Mouse (Mus musculus) testis, adult 2 months (tissue): Measurements from ENCODE around the gene Dnajb8. TPM values are rescaled to one million over a fixed set of nuclear protein-coding genes. Genes with fewer than 3 reads are reported as not detected.

Experiments
- H3K27ac ChIP-seq: fragments of 200-500 bp; 2 replicates; pipeline ENCODE4 v1.5.1; 2012; ENCODE audit warnings: low read depth, low read length; ENCODE audit not compliant: control insufficient read depth, insufficient read depth
- H3K27me3 ChIP-seq: fragments of 200-500 bp; 2 replicates; pipeline ENCODE4 v1.6.1; 2012; ENCODE audit warnings: mild to moderate bottlenecking, low read length, moderate library complexity; ENCODE audit not compliant: control insufficient read depth, insufficient read depth
- H3K36me3 ChIP-seq: fragments of 200-500 bp; 2 replicates; pipeline ENCODE4 v1.6.1; 2012; ENCODE audit warnings: mild to moderate bottlenecking, low read length; ENCODE audit not compliant: control insufficient read depth, insufficient read depth
- H3K4me1 ChIP-seq: fragments of 200-500 bp; 2 replicates; pipeline ENCODE4 v1.6.1; 2012; ENCODE audit warnings: low read length; ENCODE audit not compliant: control insufficient read depth, insufficient read depth
- H3K4me3 ChIP-seq: fragments of 200-500 bp; 2 replicates; pipeline ENCODE4 v1.5.1; 2012; ENCODE audit warnings: low read depth, mild to moderate bottlenecking, low read length, moderate library complexity, mixed read lengths; ENCODE audit not compliant: control insufficient read depth
- CTCF ChIP-seq: fragments of 200-500 bp; IDR thresholded peaks from 2 replicates; pipeline ENCODE4 v1.5.1; 2012; ENCODE audit warnings: low read depth, mild to moderate bottlenecking, inconsistent platforms, low read length, moderate library complexity; ENCODE audit not compliant: control insufficient read depth, insufficient read depth, insufficient replicate concordance
- POLR2A ChIP-seq: fragments of 200-500 bp; IDR thresholded peaks from 2 replicates; pipeline ENCODE4 v1.6.1; 2012; ENCODE audit warnings: low read depth, mild to moderate bottlenecking, inconsistent platforms, low read length, moderate library complexity; ENCODE audit not compliant: control insufficient read depth
- polyA plus RNA-seq: library from polyadenylated mRNA; depleted of rRNA; stranded (reverse); fragments of >200 nt; gene quantifications from 2 replicates; pipeline ENCODE4 v1.2.3, GENCODE M21; 2012

The Dnajb8 gene
- polyA plus RNA-seq, 1 experiment = 738 TPM

DNA sequence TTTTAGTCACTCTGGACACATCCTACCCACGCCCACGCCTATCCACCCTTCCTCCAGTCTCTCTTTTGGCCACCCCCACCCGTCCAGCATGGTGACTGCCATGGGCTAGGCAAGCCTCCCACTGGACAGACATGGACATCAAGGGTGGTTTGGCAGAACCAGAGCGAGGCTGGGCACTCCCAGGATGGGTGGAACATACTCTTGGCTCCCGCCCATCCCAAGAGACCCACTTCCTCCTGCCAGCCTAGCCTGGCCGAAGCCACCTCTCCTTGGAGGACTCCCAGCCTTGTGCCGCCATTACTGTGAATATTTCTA, 16.7 kb upstream of the Dnajb8 start:
- Histone ChIP-seq H3K4me3 (peak overlapping the region; percentile 43), H3K27me3 (no peaks in the 10 kb centered on the region), H3K27ac (no peak overlapping the region), H3K4me1 (peaks cover 8% of the 10 kb centered on the region; the same call in 1 of the 2 replicates), H3K36me3 (no peaks in the 10 kb centered on the region)
- TF ChIP-seq POLR2A = no peak
- TF ChIP-seq CTCF = no peak

DNA sequence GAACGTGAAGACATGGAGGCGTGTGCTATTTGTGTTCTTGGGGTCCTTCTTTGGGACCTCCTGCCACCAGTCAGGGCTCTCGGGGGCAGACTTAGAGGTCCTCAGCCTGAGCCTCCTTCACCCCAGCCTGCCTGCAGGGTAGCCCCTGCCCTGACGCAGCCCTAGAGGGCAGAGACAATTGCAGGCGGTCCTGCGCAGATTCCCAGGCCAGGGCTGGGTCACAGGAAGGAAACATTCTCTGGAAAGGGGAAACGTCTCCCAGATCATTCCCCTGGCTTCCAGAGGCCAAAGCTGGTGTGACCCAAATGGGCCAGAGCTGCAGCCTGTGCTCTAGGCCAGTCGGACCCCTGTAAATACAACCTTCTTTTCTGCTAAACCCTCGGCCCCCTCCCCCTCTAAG, 16.1 kb upstream of the Dnajb8 start:
- Histone ChIP-seq H3K4me1 (peaks cover 8% of the 10 kb centered on the region; the same call in 1 of the 2 replicates), H3K27me3 (no peaks in the 10 kb centered on the region), H3K4me3 (peak overlapping the region; percentile 9; the same call in 1 of the 2 replicates), H3K36me3 (no peaks in the 10 kb centered on the region), H3K27ac (no peak overlapping the region)
- TF ChIP-seq POLR2A (no peak), CTCF (no peak)

DNA sequence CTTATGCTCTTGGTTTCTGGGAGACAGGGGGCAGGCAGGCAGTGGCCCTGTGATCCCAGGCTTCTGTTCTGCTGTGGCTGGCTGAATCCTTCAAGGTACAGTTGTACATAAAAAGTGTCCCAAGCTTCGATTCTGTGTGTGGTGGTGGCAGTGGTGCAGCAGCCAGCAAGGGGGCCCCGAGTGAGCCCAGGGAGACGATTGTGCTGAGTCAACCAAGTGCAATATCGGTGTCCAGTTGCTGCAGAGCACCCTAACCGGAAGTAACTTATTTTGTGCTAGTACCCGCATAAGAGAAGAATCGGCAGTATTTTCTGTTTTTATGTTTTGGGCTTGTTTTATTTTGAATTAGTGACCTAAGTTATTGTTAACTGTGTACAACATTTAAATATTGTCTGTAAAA, 15.5 kb upstream of the Dnajb8 start:
- peaks cover 8% of the 10 kb centered on the region; the same call in 1 of the 2 replicates for H3K4me1 ChIP-seq
- no peaks in the 10 kb centered on the region for H3K36me3 ChIP-seq
- H3K4me3 ChIP-seq = no peak overlapping the region
- no peak overlapping the region for H3K27ac ChIP-seq
- H3K27me3 ChIP-seq = no peaks in the 10 kb centered on the region
- TF ChIP-seq POLR2A = no peak
- no peak for TF ChIP-seq CTCF

DNA sequence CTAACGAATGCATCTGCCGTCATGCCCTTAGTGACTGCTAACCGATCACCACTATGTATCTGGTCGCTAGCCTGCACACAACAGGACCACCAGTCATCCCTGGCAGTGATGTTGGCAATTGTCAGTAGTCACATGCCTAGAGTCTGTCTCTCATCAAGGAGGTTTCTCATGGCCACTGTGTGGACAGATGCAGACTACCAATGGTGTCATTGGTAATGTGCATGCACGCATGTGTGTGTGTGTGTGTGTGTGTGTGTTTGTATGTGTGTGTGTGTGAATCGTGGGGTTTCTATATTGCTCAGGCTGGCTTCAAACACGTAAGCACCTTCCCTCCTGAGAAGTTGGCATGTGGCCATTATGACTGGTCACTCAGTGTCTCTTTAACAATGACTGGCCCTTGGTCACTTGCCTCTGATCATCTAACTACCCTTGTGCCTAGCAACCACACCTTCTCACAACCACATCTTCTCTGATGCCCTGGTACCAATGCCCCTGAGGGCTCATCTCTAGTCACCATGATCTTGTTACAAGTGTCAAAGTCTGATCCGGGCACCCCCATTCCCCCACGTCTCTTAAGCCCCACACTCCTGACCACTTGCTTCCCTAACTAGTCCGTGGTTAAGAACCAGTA, 14.6 kb upstream of the Dnajb8 start:
- Histone ChIP-seq H3K27ac (no peak overlapping the region), H3K27me3 (no peaks in the 10 kb centered on the region), H3K4me3 (no peak overlapping the region), H3K4me1 (peaks cover 5% of the 10 kb centered on the region; the same call in 1 of the 2 replicates), H3K36me3 (no peaks in the 10 kb centered on the region)
- TF ChIP-seq CTCF (no peak), POLR2A (no peak)

DNA sequence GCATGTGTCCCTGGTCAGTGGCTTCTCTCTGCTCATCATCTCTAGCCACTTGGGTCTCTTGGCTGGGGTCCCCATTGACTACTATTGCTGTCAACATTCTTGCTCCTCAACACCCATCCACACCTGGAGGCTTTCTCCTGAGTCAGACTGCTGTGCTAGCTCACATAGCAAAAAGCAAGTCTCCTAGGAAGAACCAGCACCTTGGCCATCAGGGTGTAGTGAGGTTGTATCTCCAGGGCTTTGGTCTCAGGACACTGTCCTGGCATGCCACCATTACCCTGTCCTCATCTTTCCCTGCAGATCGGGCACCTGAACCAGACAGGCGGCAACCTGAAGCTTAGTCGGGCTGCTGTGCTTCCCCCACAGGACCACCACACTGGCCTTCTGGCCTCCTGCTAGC, 13.7 kb upstream of the Dnajb8 start:
- H3K4me3 ChIP-seq = no peak overlapping the region
- no peaks in the 10 kb centered on the region for H3K36me3 ChIP-seq
- H3K4me1 ChIP-seq = peaks cover 5% of the 10 kb centered on the region; the same call in 1 of the 2 replicates
- H3K27ac ChIP-seq = no peak overlapping the region
- no peaks in the 10 kb centered on the region for H3K27me3 ChIP-seq
- no peak for TF ChIP-seq CTCF
- TF ChIP-seq POLR2A = no peak

DNA sequence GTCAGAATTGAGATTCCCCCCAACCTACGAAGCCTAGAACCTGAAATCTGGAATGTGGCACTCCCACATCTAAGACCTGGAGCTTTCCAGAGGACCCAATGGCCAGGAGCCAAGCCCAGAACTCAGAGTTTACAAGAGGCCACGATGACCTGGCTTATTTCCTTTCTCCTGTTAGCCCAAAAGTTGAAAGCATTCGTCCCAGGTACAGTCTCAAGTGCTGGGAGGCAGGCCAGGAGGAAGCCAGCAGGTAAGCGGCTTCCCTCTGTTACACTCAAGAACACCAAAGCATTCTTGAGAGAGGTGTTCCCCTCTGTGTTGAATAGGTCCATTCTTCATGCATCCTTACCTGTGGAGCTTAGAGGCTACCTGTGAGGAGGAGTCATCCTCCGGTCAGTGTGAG, 12.6 kb upstream of the Dnajb8 start:
- no peak for TF ChIP-seq POLR2A
- no peak for TF ChIP-seq CTCF
- no peaks in the 10 kb centered on the region for H3K27me3 ChIP-seq

DNA sequence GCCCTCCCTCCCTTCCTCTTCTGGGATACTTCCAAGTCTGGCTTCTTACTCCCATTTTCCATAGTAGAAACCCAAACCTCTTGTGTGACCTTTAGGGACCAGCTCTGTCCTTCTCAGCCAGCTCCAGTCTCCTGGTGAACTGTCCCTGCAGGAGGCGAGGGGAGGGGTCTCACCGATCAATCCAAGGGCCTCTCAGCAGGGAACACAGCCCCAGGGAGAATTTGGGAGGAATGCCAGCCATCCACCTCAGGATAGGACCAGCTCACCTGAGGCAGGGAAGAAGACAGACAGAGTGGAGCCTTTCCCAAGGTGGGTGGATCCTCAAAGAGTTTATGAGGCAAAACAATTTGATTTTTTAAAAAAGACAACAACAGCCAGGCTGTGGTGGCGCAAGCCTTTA, 11.9 kb upstream of the Dnajb8 start:
- Histone ChIP-seq H3K4me1 (no peaks in the 10 kb centered on the region), H3K4me3 (no peak overlapping the region), H3K27me3 (no peaks in the 10 kb centered on the region), H3K27ac (no peak overlapping the region), H3K36me3 (no peaks in the 10 kb centered on the region)
- TF ChIP-seq CTCF (no peak), POLR2A (no peak)

More for the DNA sequence above, 12.6 kb upstream of the Dnajb8 start:
- no peaks in the 10 kb centered on the region for H3K4me1 ChIP-seq
- H3K27ac ChIP-seq = no peak overlapping the region
- H3K36me3 ChIP-seq = no peaks in the 10 kb centered on the region
- H3K4me3 ChIP-seq = no peak overlapping the region

DNA sequence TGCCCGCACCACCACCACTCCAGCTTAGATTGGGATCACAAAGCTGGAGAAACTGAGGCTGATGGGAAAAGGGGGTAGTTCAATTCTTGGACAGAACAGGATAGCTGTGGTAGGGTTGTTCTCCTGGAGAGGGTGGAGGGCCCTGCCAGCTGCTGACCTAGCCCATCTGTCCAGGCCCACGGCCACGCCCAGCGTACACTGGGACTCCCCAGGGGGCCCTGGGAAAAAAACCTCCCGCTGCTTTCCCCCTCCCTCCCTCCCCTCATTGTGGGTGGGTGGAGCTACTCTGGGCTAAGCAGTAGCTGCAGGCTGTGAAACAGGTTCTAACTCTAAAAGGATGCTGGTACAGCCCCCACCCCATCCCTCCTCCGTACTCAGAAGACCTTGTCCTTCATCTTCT, 6.3 kb upstream of the Dnajb8 start:
- Histone ChIP-seq H3K27me3 (no peaks in the 10 kb centered on the region), H3K27ac (peak overlapping the region; percentile 37), H3K4me1 (no peaks in the 10 kb centered on the region), H3K4me3 (peak overlapping the region; percentile 84), H3K36me3 (no peaks in the 10 kb centered on the region)
- TF ChIP-seq CTCF = no peak
- no peak for TF ChIP-seq POLR2A
